Mouse (Mus musculus): ENCODE data around the gene Mcm10.

GRCm38 (mm10) chr2:5007107-5007506 lies 5.5 kb downstream of the Mcm10 start:
- no peak for TF ChIP-seq CTCF (IDR thresholded peaks at IDR 0.05; ENCODE audit: low read depth, low read length)
- TF ChIP-seq POLR2A (IDR thresholded peaks at IDR 0.05; ENCODE audit: extremely low read depth, insufficient read depth, low read length), result no peak
